Mouse (Mus musculus) c-Kit-positive CD71-negative TER-119-negative erythroid progenitor cells, embryonic 14.5 days (primary cell): ENCODE data around the gene Ift57.

Source experiments
- DNase-seq: peaks from one replicate; pipeline ENCODE4 v3.0.0-alpha.2; 2013; ENCODE audit warnings: low read depth

The Ift57 gene

DNA sequence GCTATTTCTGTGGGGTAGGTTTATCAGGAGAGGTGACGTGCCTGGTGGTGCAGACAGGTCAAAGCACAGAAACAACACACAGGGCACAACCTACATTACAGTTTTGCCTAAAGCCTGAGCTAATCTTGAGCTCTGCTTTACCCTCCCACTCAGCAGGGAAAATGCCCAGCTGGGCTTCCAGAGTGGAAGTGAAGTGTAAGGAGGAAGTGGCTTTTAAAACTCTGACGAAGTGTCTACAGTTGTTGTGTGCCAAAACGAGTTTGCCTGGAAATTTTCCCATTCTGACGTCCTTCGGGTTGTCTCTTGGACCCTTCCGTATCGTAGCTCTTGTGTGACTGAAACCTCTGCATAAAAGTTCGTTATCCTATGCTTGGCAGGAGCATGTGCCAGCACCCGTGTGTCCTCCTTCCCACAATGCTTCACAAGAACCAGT lies 93.4 kb downstream of the Ift57 start:
- DNase-seq = no peak

DNA sequence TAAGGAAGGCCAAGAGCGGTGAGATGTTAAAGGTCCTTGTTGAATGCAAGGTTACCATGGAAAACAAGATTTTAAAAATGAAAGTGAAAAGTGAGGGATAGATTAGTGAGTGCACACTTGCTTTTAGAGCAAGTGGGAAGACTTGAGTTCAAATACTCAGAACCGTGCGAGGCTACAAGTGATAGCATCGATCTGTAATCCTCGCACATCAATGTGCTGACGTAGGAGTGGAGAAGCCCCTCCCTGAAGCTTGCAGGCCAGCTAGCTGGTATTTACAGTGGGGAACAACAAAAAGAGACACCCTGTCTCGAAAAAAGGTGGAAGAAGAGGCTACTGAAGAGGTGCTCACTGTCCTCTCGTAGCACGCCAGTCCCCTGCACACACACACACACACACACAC lies 94.6 kb downstream of the Ift57 start:
- no peak for DNase-seq

DNA sequence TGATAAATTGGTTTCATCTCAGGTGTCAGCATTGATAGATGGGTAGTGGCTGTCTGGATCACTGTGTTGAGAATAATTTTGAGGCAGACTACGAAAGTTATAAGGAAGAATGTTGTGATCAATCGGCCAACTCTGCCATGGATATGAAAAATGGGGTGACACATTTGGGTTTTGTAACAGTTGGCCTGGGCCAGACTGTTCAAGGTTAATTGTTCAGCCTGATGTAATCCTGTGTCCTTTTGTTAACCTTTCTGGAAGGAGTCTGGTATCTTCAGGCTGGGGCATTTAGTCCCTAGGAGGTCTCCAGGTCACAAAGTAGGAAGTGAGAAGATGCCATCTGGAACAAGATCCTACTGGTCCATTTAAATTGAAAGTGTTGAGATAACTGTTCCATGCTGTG lies 97.2 kb downstream of the Ift57 start:
- no peak for DNase-seq

DNA sequence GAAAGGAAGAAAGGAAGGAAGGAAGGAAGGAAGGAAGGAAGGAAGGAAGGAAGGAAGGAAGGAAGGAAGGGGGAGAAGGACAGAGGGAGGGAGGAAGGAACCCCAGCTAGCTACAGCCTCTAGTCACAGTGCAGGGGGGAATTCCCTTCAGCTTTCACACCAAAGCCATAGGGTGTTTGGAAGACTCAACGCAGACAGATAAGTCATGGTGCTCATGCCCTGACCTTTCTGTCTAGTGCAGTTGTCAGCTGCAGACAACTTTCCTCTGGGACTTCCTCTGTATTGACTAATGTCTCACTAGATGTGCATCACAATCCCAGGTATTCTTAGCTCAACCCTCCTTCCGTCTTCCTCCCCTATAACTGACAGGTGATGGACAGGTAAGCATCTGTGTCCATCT lies 97.9 kb downstream of the Ift57 start:
- no peak for DNase-seq

DNA sequence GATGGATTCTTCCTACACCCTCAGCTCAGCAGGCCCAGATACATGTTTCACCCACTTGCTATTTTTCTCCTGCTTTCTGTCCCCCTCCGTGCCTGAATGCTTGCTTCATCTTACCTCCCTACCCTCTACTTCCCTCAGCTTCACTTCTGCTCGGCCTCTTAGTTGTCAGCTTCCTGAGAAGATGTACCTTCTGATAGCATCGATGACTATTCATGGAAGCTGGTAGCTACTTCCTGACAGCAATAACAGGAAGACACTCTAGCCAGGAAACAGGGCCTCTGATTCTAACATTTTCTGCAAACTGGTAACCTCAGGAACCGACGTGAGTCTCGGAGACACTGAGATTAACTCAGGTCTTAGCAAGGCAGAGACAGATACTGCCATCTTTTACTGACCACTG lies 99.8 kb downstream of the Ift57 start:
- DNase-seq = no peak

DNA sequence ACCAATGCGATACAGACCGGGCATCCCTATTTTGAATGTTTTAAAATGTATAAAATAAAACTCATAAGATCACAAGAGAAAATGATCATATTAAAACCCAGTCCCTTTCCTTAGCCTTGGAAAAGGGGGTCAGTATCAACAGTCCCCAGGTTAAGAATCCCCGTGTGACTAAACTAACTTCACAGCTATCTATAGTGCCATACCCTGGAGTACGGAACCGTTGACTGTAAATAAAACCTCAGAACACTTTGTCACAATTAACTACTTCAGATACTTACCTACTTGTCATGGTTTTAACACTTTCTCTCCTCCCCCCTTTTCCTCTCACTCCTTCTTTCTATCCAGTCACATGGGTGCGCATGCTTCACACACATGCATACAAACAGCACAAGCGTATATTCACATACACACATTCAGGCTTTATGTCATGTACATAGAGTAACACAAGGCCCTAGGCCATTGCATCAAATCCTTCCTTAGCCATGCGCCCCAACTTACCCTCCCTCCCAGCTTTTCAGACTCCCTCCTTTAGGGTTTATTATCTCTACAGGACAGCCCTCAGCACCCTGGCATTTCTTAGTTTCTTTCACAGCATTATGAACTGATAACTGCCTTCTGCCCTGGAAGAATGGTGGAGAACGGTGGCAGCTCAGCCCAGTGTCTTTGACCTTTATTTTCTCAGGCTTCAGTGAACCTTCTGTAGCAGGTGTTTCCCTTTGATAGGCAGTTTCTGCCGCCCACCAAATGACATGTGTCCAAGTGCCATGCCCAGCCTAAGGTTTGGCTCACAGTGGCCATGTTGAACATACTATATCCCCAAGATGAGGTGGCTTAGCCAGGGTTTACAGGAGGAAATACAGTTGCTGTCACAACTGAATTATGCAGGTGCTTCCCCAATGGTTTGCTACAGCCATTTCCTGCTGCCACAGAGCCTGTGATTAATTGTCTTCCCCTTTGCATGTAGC lies 100.8 kb downstream of the Ift57 start, which contains the start of gene Cd47:
Cd47 (plus strand) TSS at position 937 of the 965 bp plus-strand sequence.
- DNase-seq = no peak

DNA sequence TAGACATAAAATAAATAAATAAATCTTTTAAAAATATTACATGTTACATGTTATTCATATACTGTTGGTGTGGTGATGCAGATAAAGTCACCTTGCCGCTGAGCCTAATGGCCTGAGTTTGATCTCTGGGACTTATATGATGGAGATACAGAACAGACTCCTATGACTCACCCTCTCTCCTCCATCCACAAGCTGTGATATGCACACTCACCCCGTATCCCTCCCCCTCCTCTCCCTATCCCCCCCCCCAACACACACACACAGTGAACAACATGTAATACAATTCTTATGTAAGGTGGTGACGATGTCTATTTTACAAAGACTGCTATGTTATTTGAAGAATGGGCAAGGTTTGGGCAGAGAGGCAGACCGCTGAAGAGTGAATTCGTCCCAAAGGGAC lies 102.0 kb downstream of the Ift57 start:
- DNase-seq = no peak

DNA sequence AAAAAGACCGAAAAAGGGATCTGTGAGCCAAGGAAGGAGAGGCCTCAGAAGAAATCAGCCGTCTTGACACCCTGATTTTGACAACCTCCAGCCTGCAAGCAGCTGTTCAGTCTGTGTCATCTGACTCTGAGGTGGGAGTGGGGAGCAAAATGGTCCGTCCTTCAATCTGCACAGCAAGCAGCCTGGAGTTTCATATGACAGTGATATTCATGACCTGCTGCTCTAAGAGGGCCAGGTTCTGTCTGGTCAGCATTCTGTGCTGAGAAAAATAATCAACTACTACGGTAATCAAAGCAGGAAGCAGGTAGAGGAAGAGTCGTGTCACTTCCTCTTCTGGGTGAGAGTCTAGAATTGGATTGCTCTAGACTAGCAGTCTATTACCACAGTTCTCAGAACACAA lies 102.4 kb downstream of the Ift57 start:
- no peak for DNase-seq

DNA sequence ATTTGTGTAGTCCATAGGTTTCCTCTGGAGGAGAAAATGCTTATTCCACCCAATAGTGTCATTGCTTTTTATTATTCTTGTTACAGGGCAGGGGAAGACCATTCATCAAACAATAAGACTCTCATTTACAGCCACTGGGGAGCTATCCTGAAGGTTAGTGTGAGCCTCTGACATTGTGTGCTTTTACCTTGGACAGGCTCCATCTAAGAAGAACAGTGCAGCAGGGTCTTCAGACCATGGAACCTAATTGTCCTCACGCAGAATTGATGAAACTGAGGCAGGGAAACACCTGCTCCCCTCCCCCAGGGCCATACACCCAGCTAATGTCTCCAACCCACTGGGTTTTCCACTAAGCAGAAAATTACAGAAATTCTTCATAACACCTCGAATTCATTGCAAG lies 104.0 kb downstream of the Ift57 start:
- no peak for DNase-seq

DNA sequence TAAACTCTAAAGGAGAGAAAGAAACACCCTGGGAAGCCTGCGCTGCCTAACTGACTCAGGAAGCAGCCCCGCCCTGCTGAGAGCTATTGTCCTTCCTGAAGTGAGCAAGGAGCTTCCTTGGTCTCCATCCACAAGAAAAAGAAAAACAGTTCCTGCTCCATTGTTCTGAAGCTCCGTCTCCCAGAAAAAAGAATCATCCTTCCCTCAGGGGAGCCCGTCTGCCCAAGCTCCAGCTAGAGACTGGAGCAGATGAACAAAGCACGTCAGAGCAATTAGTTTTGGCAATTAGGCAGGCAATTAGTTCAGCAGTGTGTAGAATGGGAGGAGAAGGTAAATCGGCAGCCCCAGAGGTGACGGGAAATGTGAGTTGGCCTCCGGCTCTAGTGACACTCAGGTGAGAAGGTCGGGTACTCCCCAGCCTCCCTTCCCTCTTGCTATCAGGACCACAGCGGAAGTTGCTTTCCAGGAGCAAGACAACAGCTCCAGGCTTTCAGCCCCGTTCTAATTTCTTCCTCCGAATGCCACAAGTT lies 105.0 kb downstream of the Ift57 start:
- no peak for DNase-seq

DNA sequence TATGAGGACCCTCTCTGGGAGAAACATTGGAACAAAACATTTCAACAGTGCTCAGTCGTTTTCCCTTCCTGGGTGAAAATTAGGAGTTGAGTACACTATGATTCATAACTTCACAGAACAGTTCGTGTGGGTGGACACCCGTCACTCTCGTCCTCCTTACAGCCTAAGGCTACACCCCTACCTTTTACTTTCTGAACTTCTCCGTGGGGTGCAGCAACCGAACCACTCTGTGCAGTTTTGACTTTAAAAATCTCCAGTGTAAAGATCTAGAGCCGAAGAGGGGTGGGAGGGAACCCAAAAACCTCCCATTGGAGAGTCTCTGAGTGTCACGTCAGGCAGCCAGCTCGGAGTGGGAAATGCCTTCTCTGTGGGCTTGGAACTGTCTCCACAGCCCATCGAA lies 107.9 kb downstream of the Ift57 start:
- no peak for DNase-seq

DNA sequence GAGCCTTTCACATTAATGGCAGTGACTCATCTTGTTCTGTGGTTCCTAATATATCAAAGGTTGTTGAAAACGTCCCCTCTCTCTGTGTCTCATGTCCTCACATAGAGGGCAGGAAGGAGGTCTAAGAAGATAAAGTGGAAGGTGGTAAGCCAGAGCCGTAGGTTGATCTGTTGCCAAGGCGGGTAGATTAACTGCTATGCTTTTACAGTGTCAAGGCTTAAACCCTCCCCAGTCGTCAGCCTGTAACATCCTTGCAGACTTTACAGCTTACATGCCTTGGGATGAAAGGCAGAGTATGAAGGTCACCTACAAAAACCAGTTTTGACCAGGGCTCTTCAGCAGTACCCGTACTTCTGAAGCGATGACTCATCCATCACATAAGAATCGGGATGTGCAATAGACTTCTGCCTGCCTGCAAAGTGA lies 108.4 kb downstream of the Ift57 start:
- DNase-seq = no peak

DNA sequence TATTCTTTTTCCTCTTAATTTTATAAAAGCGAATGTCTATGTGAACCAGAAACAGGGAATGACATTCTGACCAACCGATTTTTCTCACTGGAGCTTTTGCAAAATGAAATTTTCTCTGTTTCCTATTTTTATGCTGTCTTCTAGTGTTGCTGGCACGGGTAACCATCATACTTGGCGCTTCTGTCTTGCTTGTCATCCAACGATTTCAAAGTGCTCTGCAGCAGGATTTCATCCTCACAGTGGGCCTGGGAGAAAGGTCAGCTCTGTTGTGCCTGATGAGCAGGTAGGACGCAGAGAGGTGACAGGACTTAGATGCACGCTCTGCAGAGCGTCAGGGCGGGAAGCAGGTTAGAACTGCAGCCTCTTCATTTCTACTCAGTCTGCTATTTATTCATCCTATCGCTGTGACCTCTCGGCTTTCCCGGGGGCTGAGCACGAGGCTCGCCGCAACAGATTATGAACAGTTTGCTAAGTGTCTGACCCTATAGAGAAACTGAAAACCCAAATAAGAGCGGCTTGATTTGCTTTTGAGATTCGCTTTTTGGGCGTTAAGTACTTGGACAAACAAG lies 108.9 kb downstream of the Ift57 start:
- DNase-seq = no peak

DNA sequence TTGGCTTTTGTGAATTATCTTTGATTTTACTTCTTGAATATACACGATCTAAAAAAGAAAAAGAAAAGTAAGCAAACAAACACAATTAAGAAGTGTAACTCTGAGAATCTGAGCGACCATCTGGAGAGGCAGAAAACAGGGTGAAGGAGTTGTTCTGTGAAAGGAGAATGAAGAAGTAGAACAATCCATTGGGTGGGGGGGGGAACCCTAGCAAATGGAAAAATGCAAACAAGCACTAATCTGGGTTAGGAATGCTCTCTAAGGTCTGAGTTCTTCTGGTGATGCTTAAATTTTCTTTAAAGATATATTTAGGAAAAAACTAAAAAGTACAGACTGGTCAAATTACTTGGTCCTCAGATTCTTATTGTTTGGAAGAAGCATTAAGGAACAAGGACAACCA lies 112.9 kb downstream of the Ift57 start:
- DNase-seq = no peak

DNA sequence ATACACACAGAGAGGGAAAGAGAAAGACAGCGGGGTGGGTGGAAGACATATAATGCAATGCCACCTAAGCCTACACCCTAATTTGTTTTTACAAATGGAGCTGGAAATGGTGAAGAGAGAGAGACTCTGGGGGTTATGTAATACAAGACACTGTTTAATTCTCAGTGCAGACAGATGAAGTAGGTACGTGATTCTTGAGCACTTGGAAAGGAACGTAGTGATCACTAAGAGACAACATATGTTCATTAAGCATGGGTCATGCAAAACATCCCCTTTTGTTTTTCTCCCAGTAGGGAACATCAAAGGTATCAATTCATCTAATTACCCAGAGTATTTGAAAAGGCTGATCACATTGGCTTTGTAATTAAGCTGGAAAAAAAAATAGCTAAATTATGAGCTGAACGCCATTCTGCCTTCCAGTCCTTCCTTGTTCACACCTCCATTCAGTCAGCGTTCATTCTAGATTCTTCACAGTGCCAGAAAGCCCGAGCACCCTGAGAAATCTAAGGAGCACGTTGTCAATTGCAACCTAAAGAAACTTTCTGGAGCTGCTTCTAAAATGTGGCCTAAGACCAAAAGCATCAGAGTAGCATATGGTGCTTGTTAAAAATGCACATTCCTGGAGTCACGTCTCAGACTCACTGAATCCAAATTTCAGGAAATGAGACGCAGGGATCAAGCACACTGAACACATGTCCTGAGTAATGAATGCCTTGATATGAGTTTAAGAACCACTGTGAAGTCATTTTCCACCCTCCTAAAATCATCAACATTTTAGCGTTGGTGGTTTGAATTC lies 114.0 kb downstream of the Ift57 start:
- no peak for DNase-seq

DNA sequence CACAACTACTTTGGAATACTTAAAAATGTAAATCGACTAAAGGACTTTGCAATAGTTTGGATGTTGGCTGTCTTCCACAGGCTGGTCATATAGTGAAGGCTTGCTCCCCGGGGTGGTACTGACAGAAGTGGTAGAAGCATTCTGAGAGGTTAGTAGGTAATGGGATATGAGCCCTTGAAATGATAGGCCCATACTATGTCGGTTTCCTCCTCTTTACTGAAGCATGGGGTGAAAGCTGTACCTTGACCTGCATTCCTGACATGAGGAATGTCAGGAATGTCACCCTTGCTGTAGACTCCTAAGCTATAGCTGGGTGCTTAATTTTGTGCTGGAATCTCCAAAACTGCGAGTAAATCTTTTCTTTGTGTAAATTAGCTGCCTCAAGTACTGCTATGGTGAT lies 115.4 kb downstream of the Ift57 start:
- DNase-seq = no peak
